Mouse (Mus musculus) midbrain, embryonic 12.5 days (tissue): Measurements from ENCODE around the gene Thsd4. TPM values are rescaled to one million over a fixed set of nuclear protein-coding genes. Genes with fewer than 3 reads are reported as not detected.

Experiments
- ATAC-seq: fragments of 200-750 bp; cut with Nextera tagmentation; 2 replicates; pipeline ENCODE4 v1.8.0; 2017; ENCODE audit warnings: low read depth, moderate TSS enrichment, moderate library complexity; ENCODE audit not compliant: low FRiP score
- H3K27ac ChIP-seq: fragments of 300-500 bp; sonication (generic); replicated peaks from 2 replicates; pipeline ENCODE4 v1.5.1; 2016; ENCODE audit warnings: mild to moderate bottlenecking
- H3K27me3 ChIP-seq: fragments of 300-500 bp; sonication (generic); 2 replicates; pipeline ENCODE4 v1.6.1; 2016; ENCODE audit warnings: mild to moderate bottlenecking
- H3K36me3 ChIP-seq: fragments of 300-500 bp; sonication (generic); 2 replicates; pipeline ENCODE4 v1.6.1; 2016
- H3K4me1 ChIP-seq: fragments of 300-500 bp; sonication (generic); 2 replicates; pipeline ENCODE4 v1.6.1; 2016
- H3K4me2 ChIP-seq: fragments of 300-500 bp; sonication (generic); replicated peaks from 2 replicates; pipeline ENCODE4 v1.6.1; 2016; ENCODE audit warnings: mild to moderate bottlenecking, moderate library complexity
- H3K4me3 ChIP-seq: fragments of 300-500 bp; sonication (generic); 2 replicates; pipeline ENCODE4 v1.5.1; 2016; ENCODE audit warnings: mild to moderate bottlenecking
- H3K9ac ChIP-seq: fragments of 300-500 bp; sonication (generic); replicated peaks from 2 replicates; pipeline ENCODE4 v1.6.1; 2016; ENCODE audit warnings: mild to moderate bottlenecking, moderate library complexity
- H3K9me3 ChIP-seq: fragments of 300-500 bp; sonication (generic); 2 replicates; pipeline ENCODE4 v1.6.1; 2016; ENCODE audit warnings: mild to moderate bottlenecking
- WGBS: fragments of 180-500 bp; shearing (Covaris S2); methylation state at CpG from one replicate; pipeline ENCODE4 v1.1.7; 2016; 5-methylcytosine and 5-hydroxymethylcytosine counted together
- polyA plus RNA-seq: library from polyadenylated mRNA; unstranded; fragments of >200 nt; fragmentation: Nextera tagmentation; extraction: Ambion mirVana; gene quantifications from 2 replicates; pipeline ENCODE4 v1.2.1, GENCODE M21; 2016

Thsd4 gene
- polyA plus RNA-seq, 1 experiment from 2014 or later, result 12.8 TPM

- H3K9me3 ChIP-seq, result no peaks in the 10 kb centered on the region
- ATAC-seq, result no peak
- H3K4me2 ChIP-seq, result no peak overlapping the region
- no peak overlapping the region for H3K27ac ChIP-seq
- 64% methylated on average over 1 of the region's 1 CpGs for whole genome bisulfite sequencing
- no peak overlapping the region for H3K4me3 ChIP-seq
- no peak overlapping the region for H3K9ac ChIP-seq
- peaks cover 6% of the 10 kb centered on the region; the same call in 1 of the 2 replicates for H3K27me3 ChIP-seq
- H3K36me3 ChIP-seq, result no peaks in the 10 kb centered on the region
- peaks cover 21% of the 10 kb centered on the region for H3K4me1 ChIP-seq
These were observed 501.4 kb downstream of the Thsd4 start for GRCm38 (mm10) chr9:60020444-60020843.

- WGBS, result 59% methylated on average over 1 of the region's 1 CpGs
- H3K27ac ChIP-seq, result no peak overlapping the region
- no peak for ATAC-seq
- no peaks in the 10 kb centered on the region for H3K9me3 ChIP-seq
- H3K36me3 ChIP-seq, result no peaks in the 10 kb centered on the region
- H3K4me3 ChIP-seq, result no peak overlapping the region
- H3K4me2 ChIP-seq, result no peak overlapping the region
- no peaks in the 10 kb centered on the region for H3K27me3 ChIP-seq
- no peak overlapping the region for H3K9ac ChIP-seq
- no peaks in the 10 kb centered on the region for H3K4me1 ChIP-seq
These were observed 511.6 kb downstream of the Thsd4 start for GRCm38 (mm10) chr9:60010285-60010684.

- no peak overlapping the region for H3K27ac ChIP-seq
- no peaks in the 10 kb centered on the region for H3K9me3 ChIP-seq
- H3K4me3 ChIP-seq, result no peak overlapping the region
- H3K4me2 ChIP-seq, result no peak overlapping the region
- no peak for ATAC-seq
- no peaks in the 10 kb centered on the region for H3K4me1 ChIP-seq
- H3K9ac ChIP-seq, result no peak overlapping the region
- no peaks in the 10 kb centered on the region for H3K27me3 ChIP-seq
- 79% methylated on average over 7 of the region's 7 CpGs for WGBS
- no peaks in the 10 kb centered on the region for H3K36me3 ChIP-seq
These were observed 512.9 kb downstream of the Thsd4 start for GRCm38 (mm10) chr9:60008936-60009335.

- ATAC-seq, result no peak
- whole genome bisulfite sequencing, result 91% methylated on average over 8 of the region's 8 CpGs
- Histone ChIP-seq H3K36me3 (no peaks in the 10 kb centered on the region), H3K9ac (no peak overlapping the region), H3K9me3 (no peaks in the 10 kb centered on the region), H3K27ac (no peak overlapping the region), H3K4me2 (no peak overlapping the region), H3K4me3 (no peak overlapping the region), H3K4me1 (no peaks in the 10 kb centered on the region), H3K27me3 (no peaks in the 10 kb centered on the region)
These were observed 519.5 kb downstream of the Thsd4 start for GRCm38 (mm10) chr9:60002323-60002722.

DNA sequence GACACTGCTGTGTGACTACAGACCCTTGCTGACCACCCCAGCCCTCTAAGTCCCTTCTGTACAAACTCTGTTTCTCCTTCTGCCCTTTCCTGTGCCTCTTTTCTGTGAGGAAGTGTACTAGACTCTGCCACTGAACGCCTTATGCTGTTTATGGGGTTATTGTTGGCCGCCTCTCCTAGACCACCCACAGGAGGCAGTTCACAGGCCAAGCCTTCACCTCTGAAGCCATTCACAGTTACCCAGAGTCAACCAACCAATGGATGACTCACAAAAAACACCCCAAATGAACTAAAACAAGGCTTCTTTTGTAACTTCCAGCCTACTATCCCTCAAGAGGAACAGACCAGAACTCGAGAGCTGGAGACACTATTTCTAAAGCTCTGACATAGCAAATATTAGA, 520.4 kb downstream of the Thsd4 start:
- Histone ChIP-seq H3K4me1 (no peaks in the 10 kb centered on the region), H3K36me3 (no peaks in the 10 kb centered on the region), H3K27me3 (no peaks in the 10 kb centered on the region), H3K27ac (no peak overlapping the region), H3K9me3 (no peaks in the 10 kb centered on the region), H3K4me3 (no peak overlapping the region), H3K9ac (no peak overlapping the region), H3K4me2 (no peak overlapping the region)
- no peak for ATAC-seq
- 89% methylated on average over 3 of the region's 3 CpGs for WGBS

DNA sequence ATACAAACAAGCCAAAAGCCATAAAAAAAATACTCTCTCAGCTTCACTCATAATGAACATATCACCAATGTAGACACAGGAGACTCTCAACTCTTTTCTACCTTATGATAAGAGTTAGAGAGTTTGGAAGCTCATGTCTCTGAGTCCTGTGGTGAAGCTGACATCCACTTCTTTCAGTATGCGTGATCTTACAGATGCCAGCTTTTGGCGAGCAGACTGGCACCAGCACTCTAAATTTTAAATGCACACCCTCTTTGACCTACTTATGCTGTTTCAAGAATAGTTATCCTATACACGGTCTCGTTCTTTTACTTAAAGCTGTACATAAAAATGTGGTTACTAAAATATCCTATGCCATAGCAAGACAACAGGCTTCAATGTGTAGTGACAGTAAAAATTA, 524.1 kb downstream of the Thsd4 start:
- ATAC-seq, result no peak
- H3K27ac ChIP-seq, result no peak overlapping the region
- H3K4me2 ChIP-seq, result no peak overlapping the region
- H3K27me3 ChIP-seq, result no peaks in the 10 kb centered on the region
- no peak overlapping the region for H3K4me3 ChIP-seq
- H3K36me3 ChIP-seq, result no peaks in the 10 kb centered on the region
- no peaks in the 10 kb centered on the region for H3K4me1 ChIP-seq
- no peaks in the 10 kb centered on the region for H3K9me3 ChIP-seq
- 88% methylated on average over 4 of the region's 4 CpGs for WGBS
- no peak overlapping the region for H3K9ac ChIP-seq

DNA sequence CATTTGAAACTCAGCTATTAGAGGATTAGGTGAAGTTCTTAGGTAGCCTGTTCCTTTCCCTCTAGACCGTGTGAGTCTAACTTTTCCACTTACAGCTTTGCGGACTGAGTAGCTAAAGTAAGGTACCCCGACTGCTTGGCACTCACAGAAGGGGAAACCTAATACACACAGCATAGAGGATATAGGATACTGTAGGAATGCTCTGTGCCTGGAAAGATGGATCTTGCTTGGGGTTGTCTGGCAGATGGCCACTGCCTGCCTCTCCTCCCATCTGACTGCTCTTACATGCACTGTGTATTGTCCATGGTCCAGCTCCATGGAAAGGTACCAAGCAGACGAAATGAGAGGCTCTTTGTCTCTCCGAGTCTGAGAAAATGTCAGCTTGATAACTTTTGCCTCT, 530.4 kb downstream of the Thsd4 start:
- H3K27me3 ChIP-seq, result no peaks in the 10 kb centered on the region
- no peak overlapping the region for H3K4me2 ChIP-seq
- no peak overlapping the region for H3K9ac ChIP-seq
- H3K9me3 ChIP-seq, result no peaks in the 10 kb centered on the region
- no peak overlapping the region for H3K27ac ChIP-seq
- no peak overlapping the region for H3K4me3 ChIP-seq
- no peaks in the 10 kb centered on the region for H3K4me1 ChIP-seq
- ATAC-seq, result no peak
- H3K36me3 ChIP-seq, result no peaks in the 10 kb centered on the region
- WGBS, result 81% methylated on average over 5 of the region's 5 CpGs

DNA sequence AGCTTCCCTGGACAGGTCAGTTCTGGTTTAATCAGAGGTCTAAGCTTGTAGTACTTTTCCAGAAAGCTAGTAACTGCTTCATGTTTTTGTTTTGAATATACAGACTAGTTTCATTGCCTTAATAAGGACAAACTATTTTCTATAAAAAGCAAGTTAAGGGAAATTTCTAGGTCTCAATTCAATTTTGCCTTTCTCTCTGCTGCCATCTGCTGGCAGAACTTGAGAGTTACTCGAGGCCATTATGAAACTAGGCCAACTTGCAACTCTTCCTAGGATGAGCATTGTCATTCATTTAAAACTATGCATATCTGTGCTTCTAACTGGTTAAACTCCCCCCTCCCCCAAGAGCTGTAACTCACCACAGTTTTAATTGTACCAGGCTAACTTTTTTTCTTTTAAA, 532.0 kb downstream of the Thsd4 start:
- Histone ChIP-seq H3K36me3 (no peaks in the 10 kb centered on the region), H3K9me3 (no peaks in the 10 kb centered on the region), H3K27me3 (no peaks in the 10 kb centered on the region), H3K27ac (no peak overlapping the region), H3K9ac (no peak overlapping the region), H3K4me1 (no peaks in the 10 kb centered on the region), H3K4me3 (no peak overlapping the region), H3K4me2 (no peak overlapping the region)
- no peak for ATAC-seq
- WGBS, result 0% methylated on average over 1 of the region's 1 CpGs

- no peaks in the 10 kb centered on the region for H3K4me1 ChIP-seq
- no peak overlapping the region for H3K4me2 ChIP-seq
- ATAC-seq, result no peak
- 78% methylated on average over 3 of the region's 3 CpGs for WGBS
- no peak overlapping the region for H3K27ac ChIP-seq
- no peaks in the 10 kb centered on the region for H3K27me3 ChIP-seq
- H3K4me3 ChIP-seq, result no peak overlapping the region
- no peak overlapping the region for H3K9ac ChIP-seq
- H3K9me3 ChIP-seq, result no peaks in the 10 kb centered on the region
- H3K36me3 ChIP-seq, result no peaks in the 10 kb centered on the region; the same call in 1 of the 2 replicates
These were observed 535.8 kb downstream of the Thsd4 start for GRCm38 (mm10) chr9:59985900-59986572.

DNA sequence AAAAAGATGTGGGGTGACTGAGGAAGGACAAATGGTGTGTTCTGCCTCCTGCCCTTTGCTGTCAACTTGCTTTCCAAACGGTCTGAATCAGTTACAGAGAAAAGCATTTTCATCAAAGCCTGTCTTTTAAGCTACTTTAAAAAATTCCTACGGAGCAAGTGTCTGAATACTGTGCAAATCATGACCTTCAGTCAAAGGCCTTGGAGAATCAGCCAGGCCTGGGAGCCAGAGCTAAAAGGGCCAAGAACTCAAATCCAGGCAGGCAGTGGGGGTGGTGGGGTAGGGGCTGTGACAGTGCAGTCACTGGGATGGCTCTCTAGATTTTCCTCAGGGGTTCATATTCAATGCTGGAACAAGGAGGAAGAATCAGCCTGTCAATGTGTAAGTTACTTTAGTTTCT, 540.7 kb downstream of the Thsd4 start:
- Histone ChIP-seq H3K36me3 (no peaks in the 10 kb centered on the region; the same call in 1 of the 2 replicates), H3K27me3 (no peaks in the 10 kb centered on the region), H3K9ac (no peak overlapping the region), H3K4me2 (no peak overlapping the region), H3K27ac (no peak overlapping the region), H3K4me3 (no peak overlapping the region), H3K4me1 (no peaks in the 10 kb centered on the region), H3K9me3 (no peaks in the 10 kb centered on the region)
- 65% methylated on average over 2 of the region's 2 CpGs for WGBS
- ATAC-seq, result no peak

DNA sequence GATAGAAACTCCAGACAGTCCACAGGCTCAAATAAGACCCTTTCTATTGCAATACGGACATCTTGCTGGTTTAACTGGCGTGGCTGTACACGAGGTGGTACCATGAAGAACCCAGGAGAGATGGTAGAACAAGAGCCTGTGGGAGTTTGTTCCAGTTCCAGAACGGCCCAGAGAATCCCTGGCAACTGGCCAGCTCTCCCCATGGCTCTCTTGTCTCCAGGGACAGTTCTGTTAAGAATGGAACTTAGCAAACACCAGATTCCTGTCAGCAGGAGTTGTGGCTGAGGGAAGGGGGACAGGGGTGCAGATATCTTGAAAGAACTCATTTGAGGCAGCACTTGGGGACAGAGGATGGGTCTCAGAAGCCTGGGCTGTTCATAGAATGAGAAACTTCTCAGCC, 550.6 kb downstream of the Thsd4 start:
- no peak overlapping the region for H3K27ac ChIP-seq
- H3K4me3 ChIP-seq, result no peak overlapping the region
- no peak overlapping the region for H3K4me2 ChIP-seq
- H3K9me3 ChIP-seq, result no peaks in the 10 kb centered on the region
- H3K9ac ChIP-seq, result no peak overlapping the region
- H3K4me1 ChIP-seq, result no peaks in the 10 kb centered on the region
- H3K36me3 ChIP-seq, result no peaks in the 10 kb centered on the region
- no peak for ATAC-seq
- 84% methylated on average over 4 of the region's 4 CpGs for WGBS
- no peaks in the 10 kb centered on the region for H3K27me3 ChIP-seq

DNA sequence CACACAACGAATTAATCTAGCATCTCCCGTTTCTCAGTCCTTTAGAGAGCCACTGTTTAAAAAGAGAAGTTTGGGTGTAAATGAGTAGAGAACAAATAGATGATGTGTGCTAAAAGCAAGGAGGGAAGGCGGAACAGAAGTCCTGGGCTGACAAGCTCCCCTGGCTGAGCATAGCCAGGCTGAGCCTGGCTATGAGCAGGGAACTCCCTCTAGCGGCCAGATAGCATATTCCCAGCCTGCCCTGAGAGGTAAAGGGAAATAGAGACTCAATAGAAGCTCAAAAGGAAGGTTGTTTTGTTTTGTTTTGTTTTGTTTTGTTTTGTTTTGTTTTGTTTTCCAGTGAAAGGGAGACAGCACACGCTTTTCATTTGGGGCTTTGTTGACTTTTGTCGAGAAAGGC, 552.5 kb downstream of the Thsd4 start:
- H3K4me2 ChIP-seq, result no peak overlapping the region
- 27% methylated on average over 6 of the region's 6 CpGs for WGBS
- no peaks in the 10 kb centered on the region for H3K27me3 ChIP-seq
- ATAC-seq, result no peak
- H3K4me3 ChIP-seq, result no peak overlapping the region
- no peak overlapping the region for H3K27ac ChIP-seq
- H3K36me3 ChIP-seq, result no peaks in the 10 kb centered on the region
- H3K4me1 ChIP-seq, result no peaks in the 10 kb centered on the region
- H3K9ac ChIP-seq, result no peak overlapping the region
- H3K9me3 ChIP-seq, result no peaks in the 10 kb centered on the region

DNA sequence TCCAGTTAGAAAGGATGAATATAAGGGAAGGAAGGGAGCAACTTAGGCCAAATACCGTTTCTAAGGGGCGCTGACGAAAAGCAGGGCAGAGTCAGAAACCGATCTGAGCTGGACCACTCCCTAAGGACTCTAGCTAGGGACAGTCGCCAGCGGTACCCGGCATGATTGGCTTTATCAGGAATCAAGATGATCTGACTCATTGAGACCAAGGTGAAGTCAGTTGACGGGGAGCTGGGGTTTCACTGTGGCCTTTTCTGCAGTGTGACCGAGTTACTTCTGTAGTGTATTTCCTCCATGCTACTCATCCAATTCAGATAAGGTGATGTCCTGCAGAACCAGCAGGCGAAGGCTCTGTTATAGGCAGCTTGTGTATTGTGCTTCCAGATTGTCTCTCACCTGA, 556.8 kb downstream of the Thsd4 start:
- Histone ChIP-seq H3K36me3 (no peaks in the 10 kb centered on the region), H3K4me2 (no peak overlapping the region), H3K27ac (no peak overlapping the region), H3K9ac (no peak overlapping the region), H3K9me3 (no peaks in the 10 kb centered on the region), H3K4me3 (no peak overlapping the region), H3K4me1 (0 out of 2 replicates have a peak, but pooled peaks cover 3% of the 10 kb centered on the region), H3K27me3 (no peaks in the 10 kb centered on the region)
- ATAC-seq, result no peak
- WGBS, result 84% methylated on average over 10 of the region's 10 CpGs
